Mouse (Mus musculus): ENCODE results near the gene Arhgap32. TPM values are rescaled to one million over a fixed set of nuclear protein-coding genes. Genes with fewer than 3 reads are reported as not detected.

The Arhgap32 gene
- total and polyA plus RNA-seq, 3 experiments, result 4.9 to 43.7 (median 40.6) TPM

GRCm38 (mm10) chr9:32192295-32193073, 76.5 kb downstream of the Arhgap32 start:
- DNase-seq, result no peak

- no peak for DNase-seq
Observed at GRCm38 (mm10) chr9:32204450-32204990, 88.6 kb downstream of the Arhgap32 start.

DNA sequence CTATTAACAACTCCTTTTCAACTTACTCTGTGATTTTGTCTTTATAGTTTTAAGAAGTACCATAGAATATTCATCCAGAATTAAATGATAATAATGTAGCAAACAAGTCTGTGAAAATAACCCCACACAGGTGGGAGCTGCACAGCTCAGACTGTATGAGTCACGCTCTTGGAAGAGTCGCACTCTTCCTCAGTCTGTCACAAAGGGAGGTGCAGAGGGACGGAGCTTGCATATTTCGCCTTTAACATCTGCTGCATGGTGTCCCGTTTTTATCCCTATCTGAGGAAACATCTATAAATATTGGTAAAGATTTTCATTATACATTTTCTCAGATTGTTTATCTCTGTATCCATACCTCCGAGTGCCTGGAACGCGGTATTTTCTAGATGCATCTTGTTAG, 91.2 kb downstream of the Arhgap32 start:
- DNase-seq, result no peak

DNA sequence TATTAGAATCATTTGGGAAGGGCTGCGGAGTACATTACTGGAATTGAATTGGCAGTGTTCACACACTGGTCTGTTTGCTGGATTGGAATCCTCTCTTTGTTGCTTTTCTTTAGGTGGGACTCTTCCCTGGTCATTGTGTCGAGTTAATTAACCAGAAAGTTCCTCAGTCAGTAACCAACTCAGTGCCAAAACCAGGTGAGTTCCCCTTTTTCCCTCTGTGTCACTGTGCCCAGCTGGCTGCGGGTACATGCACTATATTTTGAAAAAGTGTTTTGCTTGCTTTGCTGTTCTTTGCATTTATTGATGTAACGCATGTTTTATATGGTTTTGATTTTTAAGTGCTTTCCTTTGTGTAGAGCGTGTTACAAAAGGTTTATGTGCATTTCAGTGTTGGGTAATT, 92.1 kb downstream of the Arhgap32 start:
- no peak for DNase-seq

GRCm38 (mm10) chr9:32216820-32217567, 101.1 kb downstream of the Arhgap32 start:
- DNase-seq, result no peak

DNA sequence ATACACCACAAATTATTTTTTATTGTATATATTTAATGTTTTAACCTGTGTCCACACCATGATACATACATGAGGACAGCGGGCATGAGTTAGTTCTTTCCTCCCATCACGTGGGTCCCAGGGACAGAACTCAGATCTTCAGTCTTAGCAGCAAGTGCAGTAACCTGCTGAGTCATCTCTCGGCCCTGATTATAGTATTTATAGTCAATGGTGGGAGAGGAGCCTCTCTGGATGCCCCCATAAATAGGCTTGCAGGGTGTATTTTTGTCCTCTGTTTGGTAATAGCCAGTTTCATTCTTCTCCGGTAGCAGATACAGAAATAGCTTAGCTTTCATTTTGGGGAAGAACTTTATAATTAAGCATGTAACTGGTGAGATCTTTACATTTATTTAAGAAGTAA, 103.5 kb downstream of the Arhgap32 start:
- DNase-seq, result no peak

GRCm38 (mm10) chr9:32222184-32222583, 106.2 kb downstream of the Arhgap32 start:
- DNase-seq, result no peak

GRCm38 (mm10) chr9:32223739-32224529, 108.0 kb downstream of the Arhgap32 start:
- DNase-seq, result peak; percentile 73

- DNase-seq, result no peak
Observed at GRCm38 (mm10) chr9:32224937-32225336, 109.0 kb downstream of the Arhgap32 start.

- DNase-seq, result no peak
Observed at GRCm38 (mm10) chr9:32225584-32225983, 109.6 kb downstream of the Arhgap32 start.

DNA sequence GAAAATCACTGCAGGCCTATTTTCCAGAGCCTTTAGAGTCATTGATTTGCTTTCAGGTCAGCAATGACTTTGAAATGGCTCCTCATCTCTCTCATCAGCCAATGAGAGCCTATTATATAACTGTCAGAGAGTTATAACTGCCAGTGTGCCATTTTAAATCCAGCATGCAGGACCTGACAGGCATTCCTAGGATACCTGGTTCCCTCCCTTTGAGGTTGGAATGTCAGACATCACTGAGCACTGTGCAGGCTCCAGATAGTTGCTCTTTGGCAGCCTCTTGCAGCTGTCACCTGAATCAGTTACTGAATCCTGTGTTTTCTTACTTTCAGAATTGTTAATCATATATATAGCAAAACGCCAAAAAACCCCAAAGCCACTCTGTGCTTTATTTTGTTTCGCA, 111.1 kb downstream of the Arhgap32 start:
- DNase-seq, result no peak

- DNase-seq, result no peak
Observed at GRCm38 (mm10) chr9:32233593-32233992, 117.7 kb downstream of the Arhgap32 start.

DNA sequence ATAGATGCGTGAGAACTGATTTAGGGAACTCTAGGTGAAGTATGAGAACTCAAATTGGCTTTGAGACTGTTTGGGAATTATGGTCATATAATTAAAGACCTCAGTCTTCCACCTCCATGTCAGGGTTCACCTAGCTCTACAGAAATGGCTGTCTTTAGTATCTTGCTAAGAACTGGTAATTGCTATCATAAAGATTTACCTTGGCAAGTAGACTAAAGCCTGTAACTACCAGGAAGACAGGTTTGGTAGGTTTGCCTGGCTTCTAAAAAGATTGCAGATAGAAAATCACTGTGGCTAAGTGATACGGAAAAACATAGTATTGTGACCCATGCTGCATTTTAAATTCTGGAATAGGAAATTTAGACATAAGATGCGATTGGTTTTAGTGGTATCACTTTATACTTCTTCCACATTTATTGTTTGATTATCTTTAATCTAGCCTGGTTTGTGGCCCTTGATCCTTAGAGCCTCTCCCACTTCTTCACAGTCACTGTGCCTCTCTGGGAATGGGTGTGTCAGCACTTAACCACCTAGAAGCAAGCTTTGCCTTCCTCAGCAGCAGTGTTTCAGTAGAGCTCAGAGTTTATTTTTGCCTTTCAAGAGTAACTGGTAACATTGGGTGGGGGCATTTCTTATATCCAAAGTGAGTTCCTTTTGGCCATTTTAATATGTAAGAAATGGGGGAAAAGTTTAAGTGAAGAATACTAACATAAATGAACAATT, 119.0 kb downstream of the Arhgap32 start:
- DNase-seq, result no peak

DNA sequence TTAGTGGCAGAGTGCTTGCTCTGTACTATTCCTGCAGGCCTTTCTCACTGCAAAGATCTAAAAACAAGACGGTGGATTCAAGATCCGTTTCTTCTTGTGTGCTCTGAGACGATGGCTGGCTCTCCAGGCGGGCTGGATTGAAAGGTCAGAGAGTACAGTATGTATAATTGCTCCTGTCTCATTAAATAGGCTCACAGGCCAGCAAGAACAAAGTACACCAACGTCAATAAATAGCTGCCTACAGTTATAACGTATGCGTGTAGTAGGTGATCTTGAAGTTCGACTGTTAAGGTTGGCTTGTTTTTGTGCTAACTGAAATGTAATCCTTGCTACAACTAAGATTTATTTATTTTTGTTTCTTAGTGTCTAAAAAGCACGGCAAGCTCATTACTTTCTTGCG, 123.0 kb downstream of the Arhgap32 start:
- no peak for DNase-seq

GRCm38 (mm10) chr9:32239427-32239826, 123.5 kb downstream of the Arhgap32 start:
- DNase-seq, result no peak

- no peak for DNase-seq
Observed at GRCm38 (mm10) chr9:32240449-32240848, 124.5 kb downstream of the Arhgap32 start.

GRCm38 (mm10) chr9:32241637-32242199, 125.8 kb downstream of the Arhgap32 start:
- no peak for DNase-seq

DNA sequence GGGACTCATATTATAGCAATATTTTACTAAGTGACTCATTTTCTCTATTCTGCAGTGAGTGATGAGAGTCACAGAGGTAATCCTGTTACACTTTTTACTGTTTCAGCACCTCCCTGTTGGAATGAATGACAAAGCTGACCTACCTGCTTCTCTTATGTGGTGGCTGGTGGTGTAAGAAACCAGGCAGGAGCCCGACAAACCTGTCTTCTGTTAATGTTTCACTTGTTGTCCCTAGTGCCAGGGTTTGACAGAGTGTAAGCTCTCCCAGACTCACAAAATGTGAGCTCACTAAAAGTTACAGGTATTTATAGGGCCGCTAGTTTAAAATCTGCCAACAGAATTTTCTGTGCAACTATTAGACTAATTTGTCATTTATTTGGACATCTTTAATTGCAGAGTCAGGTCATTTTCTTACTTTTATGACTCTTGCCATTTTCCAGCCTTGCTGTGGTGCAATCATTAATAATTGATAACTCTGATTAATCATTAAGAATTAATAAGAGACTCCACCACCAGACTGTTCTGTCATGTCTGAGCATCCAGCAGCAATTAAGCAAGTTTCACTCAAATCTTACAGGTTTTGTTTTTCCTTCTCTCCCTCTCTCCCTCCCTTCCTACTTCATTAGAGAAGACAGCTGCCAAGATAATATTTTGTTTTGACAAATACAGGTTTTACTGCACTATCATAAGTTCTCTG, 127.1 kb downstream of the Arhgap32 start:
- DNase-seq, result no peak

DNA sequence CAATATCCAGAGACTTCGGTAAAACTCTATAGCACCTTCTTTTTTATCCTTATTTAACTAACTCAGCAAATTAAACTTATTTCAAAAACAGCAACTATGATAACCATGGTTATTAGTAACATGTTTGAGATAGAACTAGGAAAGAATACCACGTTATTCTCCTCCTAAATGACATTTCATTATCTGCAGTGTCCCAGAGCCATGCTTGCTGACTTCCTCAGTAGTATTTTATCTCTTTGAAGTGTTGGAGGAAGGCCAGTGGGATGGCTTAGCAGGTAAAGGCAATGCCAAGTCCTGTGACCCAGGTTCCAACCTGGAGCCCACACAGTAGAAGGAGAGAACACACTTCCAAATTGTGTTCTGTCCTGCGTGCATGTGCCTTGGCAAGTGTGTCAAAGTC, 129.3 kb downstream of the Arhgap32 start:
- DNase-seq, result no peak

DNA sequence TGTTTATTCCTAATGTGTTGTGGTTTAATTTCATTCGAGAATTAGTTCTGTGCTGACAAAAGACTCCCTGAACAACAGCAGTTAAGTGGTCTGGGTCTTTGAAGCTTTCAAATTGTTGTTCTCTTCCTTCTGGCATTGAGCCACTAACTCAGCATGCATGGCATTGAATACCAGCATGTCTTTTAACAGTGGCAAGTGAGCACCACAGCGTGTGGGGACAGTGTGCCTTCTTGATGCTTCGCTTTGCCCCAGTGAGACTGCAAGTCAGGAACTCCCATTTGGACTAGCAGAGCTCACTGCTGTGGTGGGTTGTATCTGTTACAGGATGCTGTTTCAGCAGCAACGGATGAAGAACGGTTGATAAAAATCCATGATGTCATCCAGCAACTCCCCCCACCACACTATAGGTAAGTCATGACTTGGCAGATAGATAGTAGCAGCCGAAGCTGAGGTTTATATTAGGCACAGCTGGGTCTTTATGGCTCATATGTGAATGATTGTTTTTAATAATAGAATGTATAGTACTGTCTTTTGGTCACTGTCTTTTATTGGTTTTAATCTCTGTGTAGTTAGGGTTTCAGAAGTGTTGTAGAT, 130.3 kb downstream of the Arhgap32 start:
- DNase-seq, result no peak
